Mouse (Mus musculus): ENCODE measurements around the gene Trp53bp1. TPM values are rescaled to one million over a fixed set of nuclear protein-coding genes. Genes with fewer than 3 reads are reported as not detected.

Trp53bp1 gene
- polyA plus RNA-seq (2014; fragmentation: Illumina TruSeq; extraction: RNeasy Lipid Tissue Mini Kit (QIAGEN cat#74804); ENCODE audit: low read depth, low replicate concordance): 7.5 TPM

GRCm38 (mm10) chr2:121271236-121271927 is at the start of gene Trp53bp1:
Gene Trp53bp1, minus strand, starts transcription at chr2:121271407.

GRCm38 (mm10) chr2:121288901-121289729 is 17.9 kb upstream of the Trp53bp1 start, which contains the start of gene Map1a:
Gene Map1a, plus strand, starts transcription at chr2:121289600.

GRCm38 (mm10) chr2:121170980-121171742 is 100.0 kb downstream of the Trp53bp1 start, which contains the start of gene Zscan29:
Gene Zscan29, minus strand, starts transcription at chr2:121171125.

GRCm38 (mm10) chr2:121170481-121170971 is 100.7 kb downstream of the Trp53bp1 start, which contains the start of gene Tubgcp4:
Gene Tubgcp4, plus strand, starts transcription at chr2:121170654.

Other genes starting within 250 kb of the Trp53bp1 start
- 1.9 TPM for gene Epb42, start 234.3 kb downstream of the Trp53bp1 start, polyA plus RNA-seq (2014; fragmentation: Illumina TruSeq; extraction: RNeasy Lipid Tissue Mini Kit (QIAGEN cat#74804); ENCODE audit: low read depth, low replicate concordance)
- not detected for gene Tgm5, start 185.6 kb downstream of the Trp53bp1 start, polyA plus RNA-seq (2014; fragmentation: Illumina TruSeq; extraction: RNeasy Lipid Tissue Mini Kit (QIAGEN cat#74804); ENCODE audit: low read depth, low replicate concordance)
- gene Tgm7, start 161.6 kb downstream of the Trp53bp1 start, polyA plus RNA-seq (2014; fragmentation: Illumina TruSeq; extraction: RNeasy Lipid Tissue Mini Kit (QIAGEN cat#74804); ENCODE audit: low read depth, low replicate concordance): not detected
- gene Adal, start 131.0 kb downstream of the Trp53bp1 start, polyA plus RNA-seq (2014; fragmentation: Illumina TruSeq; extraction: RNeasy Lipid Tissue Mini Kit (QIAGEN cat#74804); ENCODE audit: low read depth, low replicate concordance): 34.4 TPM
- gene Lcmt2, start 130.8 kb downstream of the Trp53bp1 start, polyA plus RNA-seq (2014; fragmentation: Illumina TruSeq; extraction: RNeasy Lipid Tissue Mini Kit (QIAGEN cat#74804); ENCODE audit: low read depth, low replicate concordance): 5.6 TPM
- 49.1 TPM for gene Tubgcp4, start 100.8 kb downstream of the Trp53bp1 start, polyA plus RNA-seq (2014; fragmentation: Illumina TruSeq; extraction: RNeasy Lipid Tissue Mini Kit (QIAGEN cat#74804); ENCODE audit: low read depth, low replicate concordance)
- 32.5 TPM for gene Zscan29, start 100.3 kb downstream of the Trp53bp1 start, polyA plus RNA-seq (2014; fragmentation: Illumina TruSeq; extraction: RNeasy Lipid Tissue Mini Kit (QIAGEN cat#74804); ENCODE audit: low read depth, low replicate concordance)
- gene Map1a, start 18.2 kb upstream of the Trp53bp1 start, polyA plus RNA-seq (2014; fragmentation: Illumina TruSeq; extraction: RNeasy Lipid Tissue Mini Kit (QIAGEN cat#74804); ENCODE audit: low read depth, low replicate concordance): 0.08 TPM
- gene Ppip5k1, start 84.0 kb upstream of the Trp53bp1 start, polyA plus RNA-seq (2014; fragmentation: Illumina TruSeq; extraction: RNeasy Lipid Tissue Mini Kit (QIAGEN cat#74804); ENCODE audit: low read depth, low replicate concordance): 14.8 TPM
- gene Ckmt1, start 86.3 kb upstream of the Trp53bp1 start, polyA plus RNA-seq (2014; fragmentation: Illumina TruSeq; extraction: RNeasy Lipid Tissue Mini Kit (QIAGEN cat#74804); ENCODE audit: low read depth, low replicate concordance): 14.6 TPM
- not detected for gene Strc, start 115.8 kb upstream of the Trp53bp1 start, polyA plus RNA-seq (2014; fragmentation: Illumina TruSeq; extraction: RNeasy Lipid Tissue Mini Kit (QIAGEN cat#74804); ENCODE audit: low read depth, low replicate concordance)
- gene Pdia3, start 142.4 kb upstream of the Trp53bp1 start, polyA plus RNA-seq (2014; fragmentation: Illumina TruSeq; extraction: RNeasy Lipid Tissue Mini Kit (QIAGEN cat#74804); ENCODE audit: low read depth, low replicate concordance): 1,198 TPM
- gene Catsper2, start 142.4 kb upstream of the Trp53bp1 start, polyA plus RNA-seq (2014; fragmentation: Illumina TruSeq; extraction: RNeasy Lipid Tissue Mini Kit (QIAGEN cat#74804); ENCODE audit: low read depth, low replicate concordance): 1.3 TPM
- 9.0 TPM for gene Ell3, start 172.9 kb upstream of the Trp53bp1 start, polyA plus RNA-seq (2014; fragmentation: Illumina TruSeq; extraction: RNeasy Lipid Tissue Mini Kit (QIAGEN cat#74804); ENCODE audit: low read depth, low replicate concordance)
- 91.2 TPM for gene Serf2, start 177.8 kb upstream of the Trp53bp1 start, polyA plus RNA-seq (2014; fragmentation: Illumina TruSeq; extraction: RNeasy Lipid Tissue Mini Kit (QIAGEN cat#74804); ENCODE audit: low read depth, low replicate concordance)
- gene Hypk, start 181.9 kb upstream of the Trp53bp1 start, polyA plus RNA-seq (2014; fragmentation: Illumina TruSeq; extraction: RNeasy Lipid Tissue Mini Kit (QIAGEN cat#74804); ENCODE audit: low read depth, low replicate concordance): 37.1 TPM
- not detected for gene Serinc4, start 185.4 kb upstream of the Trp53bp1 start, polyA plus RNA-seq (2014; fragmentation: Illumina TruSeq; extraction: RNeasy Lipid Tissue Mini Kit (QIAGEN cat#74804); ENCODE audit: low read depth, low replicate concordance)
- 57.1 TPM for gene Mfap1b, start 202.7 kb upstream of the Trp53bp1 start, polyA plus RNA-seq (2014; fragmentation: Illumina TruSeq; extraction: RNeasy Lipid Tissue Mini Kit (QIAGEN cat#74804); ENCODE audit: low read depth, low replicate concordance)
- 58.8 TPM for gene Mfap1a, start 235.3 kb upstream of the Trp53bp1 start, polyA plus RNA-seq (2014; fragmentation: Illumina TruSeq; extraction: RNeasy Lipid Tissue Mini Kit (QIAGEN cat#74804); ENCODE audit: low read depth, low replicate concordance)
- gene Wdr76, start 235.3 kb upstream of the Trp53bp1 start, polyA plus RNA-seq (2014; fragmentation: Illumina TruSeq; extraction: RNeasy Lipid Tissue Mini Kit (QIAGEN cat#74804); ENCODE audit: low read depth, low replicate concordance): 7.2 TPM